Mouse (Mus musculus) left cerebral cortex, adult 9 months (tissue): ENCODE data around the gene Txndc17.
"Not testable (repeated sequence)": the region's sequence is repeated elsewhere in the genome, so short reads cannot be mapped to it uniquely, and the experiment has no call there.

Experiments used
- DNase-seq, 2 experiments: peaks; one replicate each; pipeline ENCODE4 v3.0.0; 2022; ENCODE audit warnings: low spot score in 2 of 2

Gene Txndc17

GRCm38 (mm10) chr11:72207204-72207833, at the start of gene Txndc17, which contains the start of gene 4933427D14Rik:
TSS of gene Txndc17 (plus strand) at chr11:72207547.
TSS of gene 4933427D14Rik (minus strand) at chr11:72207459.
- DNase-seq, result peak in 1 of 2 experiments; percentile 87

GRCm38 (mm10) chr11:72163198-72163597, 44.1 kb upstream of the Txndc17 start:
- DNase-seq, result no peak

GRCm38 (mm10) chr11:72169871-72170270, 37.5 kb upstream of the Txndc17 start:
- DNase-seq, result no peak

- DNase-seq, result not testable (repeated sequence)
These were observed 35.4 kb upstream of the Txndc17 start for GRCm38 (mm10) chr11:72171906-72172305.

GRCm38 (mm10) chr11:72173506-72173905, 33.8 kb upstream of the Txndc17 start:
- no peak for DNase-seq

GRCm38 (mm10) chr11:72174721-72175120, 32.6 kb upstream of the Txndc17 start:
- no peak for DNase-seq

- DNase-seq, result no peak
These were observed 31.4 kb upstream of the Txndc17 start for GRCm38 (mm10) chr11:72175966-72176365.

- no peak for DNase-seq
These were observed 30.8 kb upstream of the Txndc17 start for GRCm38 (mm10) chr11:72176553-72176952.

- no peak for DNase-seq
These were observed 26.8 kb upstream of the Txndc17 start for GRCm38 (mm10) chr11:72180556-72180955.

GRCm38 (mm10) chr11:72181136-72181535, 26.2 kb upstream of the Txndc17 start:
- DNase-seq, result no peak

- DNase-seq, result no peak
These were observed 23.1 kb upstream of the Txndc17 start for GRCm38 (mm10) chr11:72184252-72184651.

- DNase-seq, result no peak
These were observed 16.5 kb upstream of the Txndc17 start for GRCm38 (mm10) chr11:72190857-72191256.

GRCm38 (mm10) chr11:72194259-72194658, 13.1 kb upstream of the Txndc17 start:
- DNase-seq, result no peak

- no peak for DNase-seq
These were observed 10.8 kb upstream of the Txndc17 start for GRCm38 (mm10) chr11:72196506-72196905.

GRCm38 (mm10) chr11:72203440-72203839, 3.9 kb upstream of the Txndc17 start:
- no peak for DNase-seq

- no peak for DNase-seq
These were observed 2.1 kb upstream of the Txndc17 start for GRCm38 (mm10) chr11:72205256-72205655.

GRCm38 (mm10) chr11:72206341-72207203, 775 bp upstream of the Txndc17 start, which contains the start of gene Gm43951:
TSS of gene Gm43951 (minus strand) at chr11:72206840.
- DNase-seq, result no peak

- no peak for DNase-seq
These were observed 559 bp downstream of the Txndc17 start for GRCm38 (mm10) chr11:72207834-72208377.

- DNase-seq, result peak; percentile 87 to 95
These were observed 7.5 kb downstream of the Txndc17 start for GRCm38 (mm10) chr11:72214591-72215409.

- peak in 1 of 2 experiments; percentile 76 for DNase-seq
These were observed 8.1 kb downstream of the Txndc17 start, which contains the start of gene Med31 for GRCm38 (mm10) chr11:72215410-72215797. TSS of gene Med31 (minus strand) at chr11:72215592.

GRCm38 (mm10) chr11:72217116-72217515, 9.8 kb downstream of the Txndc17 start:
- no peak for DNase-seq

- peak in 1 of 2 experiments; percentile 69 for DNase-seq
These were observed 13.9 kb downstream of the Txndc17 start for GRCm38 (mm10) chr11:72221278-72221677.
